Mouse (Mus musculus) ES-E14 (cell line): ENCODE data around the gene Il1r1. TPM values are rescaled to one million over a fixed set of nuclear protein-coding genes. Genes with fewer than 3 reads are reported as not detected.

Experiments used
- DNase-seq: peaks from one replicate; pipeline ENCODE4 v3.0.0-alpha.2; 2013; ENCODE audit warnings: low read depth, low spot score
- H3K27ac ChIP-seq: 2 replicates; pipeline ENCODE4 v1.5.1; 2012; ENCODE audit warnings: low read depth, mild to moderate bottlenecking, low read length, moderate library complexity, mixed read lengths; ENCODE audit not compliant: poor library complexity, insufficient read depth, severe bottlenecking
- H3K36me3 ChIP-seq: 2 replicates; pipeline ENCODE4 v1.6.1; 2012; ENCODE audit warnings: mild to moderate bottlenecking, low read length, moderate library complexity, mixed read lengths; ENCODE audit not compliant: control insufficient read depth, poor library complexity, insufficient read depth, severe bottlenecking
- H3K4me1 ChIP-seq, 2 experiments: fragments of 150-350 bp in 1 of 2; sonication (generic) in 1 of 2; 2 replicates each; pipeline ENCODE4 v1.6.1; 2012; ENCODE audit warnings: low read length in 2 of 2, mild to moderate bottlenecking in 1 of 2, mixed read lengths in 1 of 2; ENCODE audit not compliant: control insufficient read depth in 2 of 2, insufficient read depth in 2 of 2, poor library complexity in 1 of 2
- H3K4me3 ChIP-seq, 2 experiments: fragments of 150-350 bp in 1 of 2; sonication (generic) in 1 of 2; 2 replicates each; pipeline ENCODE4 v1.5.1; 2012; ENCODE audit warnings: low read length in 2 of 2, low read depth in 1 of 2, mild to moderate bottlenecking in 1 of 2, mixed read lengths in 1 of 2; ENCODE audit not compliant: insufficient read depth in 1 of 2, poor library complexity in 1 of 2, severe bottlenecking in 1 of 2
- H3K9ac ChIP-seq: 2 replicates; pipeline ENCODE4 v1.6.1; 2012; ENCODE audit warnings: low read depth, mild to moderate bottlenecking, low read length, mixed read lengths; ENCODE audit not compliant: poor library complexity, insufficient read depth, severe bottlenecking
- H3K9me3 ChIP-seq: fragments of 150-350 bp; sonication (generic); 2 replicates; pipeline ENCODE4 v1.6.1; 2012; ENCODE audit warnings: low read depth, mild to moderate bottlenecking, low read length; ENCODE audit not compliant: control insufficient read depth, insufficient read depth
- CHD2 ChIP-seq: IDR thresholded peaks from 2 replicates; pipeline ENCODE4 v1.6.1; 2014; ENCODE audit warnings: mild to moderate bottlenecking, low read depth, low read length, inconsistent platforms
- HCFC1 ChIP-seq: IDR thresholded peaks from 2 replicates; pipeline ENCODE4 v1.6.1; 2012; ENCODE audit warnings: low read length, inconsistent platforms, borderline replicate concordance; ENCODE audit not compliant: insufficient read depth
- MAFK ChIP-seq: IDR thresholded peaks from 2 replicates; pipeline ENCODE4 v1.6.1; 2014; ENCODE audit warnings: mild to moderate bottlenecking, low read depth, low read length, inconsistent platforms; ENCODE audit not compliant: insufficient read depth
- ZC3H11A ChIP-seq: IDR thresholded peaks from 2 replicates; pipeline ENCODE4 v1.6.1; 2012; ENCODE audit warnings: low read depth, mild to moderate bottlenecking, inconsistent platforms, low read length, borderline replicate concordance
- ZNF384 ChIP-seq: IDR thresholded peaks from 2 replicates; pipeline ENCODE4 v1.6.1; 2012; ENCODE audit warnings: low read depth, low read length, inconsistent platforms
- in situ Hi-C, 2 experiments: fragments of 600-800 bp; cut with MboI; formaldehyde crosslinking; loops; one replicate each; pipeline ENCODE4 v1.15.1; 2025; ENCODE audit warnings: low sequenced_read_pairs in 2 of 2, inconsistent platforms in 1 of 2; ENCODE audit not compliant: unreplicated experiment in 2 of 2
- total RNA-seq: library from RNA; depleted of rRNA; stranded (reverse); fragments of 300-350 nt; gene quantifications from 2 replicates; pipeline ENCODE4 v1.2.3, GENCODE M21; 2012

Il1r1 gene
- total RNA-seq, 1 experiment, result 0.36 TPM

- TF ChIP-seq HCFC1 (no peak), MAFK (no peak), ZNF384 (no peak), ZC3H11A (no peak), CHD2 (no peak)
- in situ Hi-C loops, result no loop called here
- Histone ChIP-seq H3K27ac (no peak overlapping the region), H3K9ac (no peak overlapping the region), H3K9me3 (no peaks in the 10 kb centered on the region), H3K36me3 (no peaks in the 10 kb centered on the region), H3K4me3 (no peak overlapping the region), H3K4me1 (no peaks in the 10 kb centered on the region)
- no peak for DNase-seq
Observed at GRCm38 (mm10) chr1:40275285-40276013, 50.6 kb downstream of the Il1r1 start.

GRCm38 (mm10) chr1:40277944-40278343 lies 53.1 kb downstream of the Il1r1 start:
- H3K9ac ChIP-seq, result no peak overlapping the region
- in situ Hi-C loops, result no loop called here

GRCm38 (mm10) chr1:40278720-40279119 lies 53.8 kb downstream of the Il1r1 start:
- Histone ChIP-seq H3K36me3 (no peaks in the 10 kb centered on the region), H3K27ac (no peak overlapping the region), H3K9me3 (no peaks in the 10 kb centered on the region), H3K4me1 (no peaks in the 10 kb centered on the region), H3K9ac (no peak overlapping the region), H3K4me3 (no peak overlapping the region)
- TF ChIP-seq HCFC1 (no peak), CHD2 (no peak), ZNF384 (no peak), MAFK (no peak), ZC3H11A (no peak)
- no peak for DNase-seq
- in situ Hi-C loops, result no loop called here

More at GRCm38 (mm10) chr1:40277944-40278343, 53.1 kb downstream of the Il1r1 start:
- Histone ChIP-seq H3K27ac (no peak overlapping the region), H3K4me1 (no peaks in the 10 kb centered on the region), H3K9me3 (no peaks in the 10 kb centered on the region), H3K4me3 (no peak overlapping the region), H3K36me3 (no peaks in the 10 kb centered on the region)
- DNase-seq, result no peak
- TF ChIP-seq CHD2 (no peak), ZNF384 (no peak), ZC3H11A (no peak)

- Histone ChIP-seq H3K36me3 (no peaks in the 10 kb centered on the region), H3K27ac (no peak overlapping the region), H3K9ac (no peak overlapping the region), H3K4me1 (no peaks in the 10 kb centered on the region), H3K4me3 (no peak overlapping the region), H3K9me3 (no peaks in the 10 kb centered on the region)
- TF ChIP-seq MAFK (no peak), ZC3H11A (no peak), CHD2 (no peak), HCFC1 (no peak), ZNF384 (no peak)
- DNase-seq, result no peak
- in situ Hi-C loops, result no loop called here
Observed at GRCm38 (mm10) chr1:40279182-40279743, 54.4 kb downstream of the Il1r1 start.
